In the genomic region with DNA sequence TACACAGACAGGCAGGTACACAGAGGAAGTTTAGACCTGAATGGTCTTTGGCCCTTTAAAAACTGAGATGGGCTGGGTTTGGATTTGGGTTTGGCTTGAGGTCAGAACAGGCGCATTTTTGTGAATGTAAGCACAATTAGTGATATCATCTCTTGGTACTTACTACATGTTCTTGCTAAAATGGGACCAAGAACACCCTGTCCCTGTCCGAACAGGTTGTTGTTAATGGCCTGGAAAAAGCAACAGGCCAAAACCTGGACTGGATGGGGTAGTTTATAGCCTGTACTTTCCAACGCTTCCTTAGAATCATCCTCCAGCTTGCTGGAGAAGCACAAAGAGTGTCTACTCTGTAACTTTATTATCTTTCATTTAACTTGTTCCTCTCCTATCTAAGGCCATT, we compare ENCODE assay signal across 13 mouse cellular contexts.
"Had no signal": no experiment of that assay in that cellular context is flagged by ENCODE, and none has a peak within 500 bp of the region (broad histone marks: within the 10 kb centered on the region; RNA-seq: fewer than 3 reads in every experiment).

No protein-coding gene starts in this region.

- H3K27me3 ChIP-seq: neural tube, embryonic 13.5 days; stomach, embryonic 15.5 days had no signal

- H3K36me3 ChIP-seq: limb, embryonic 15.5 days; liver, embryonic 12.5 days; midbrain, embryonic 10.5 days; neural tube, embryonic 13.5 days; stomach, embryonic 15.5 days had no signal

- H3K4me3 ChIP-seq: left cerebral cortex, adult 2 months; limb, embryonic 15.5 days; liver, embryonic 12.5 days; midbrain, embryonic 10.5 days; neural tube, embryonic 13.5 days; stomach, embryonic 15.5 days had no signal

- H3K4me1 ChIP-seq: liver, embryonic 12.5 days; midbrain, embryonic 10.5 days; stomach, embryonic 15.5 days had no signal

- DNase-seq: kidney, postnatal 25 days; lung, embryonic 14.5 days; lung, postnatal 4 days; midbrain, embryonic 14.5 days; retina, postnatal 1 day; right cerebral cortex, postnatal 4 days had no signal

- H3K9me3 ChIP-seq: limb, embryonic 15.5 days; liver, embryonic 12.5 days; midbrain, embryonic 10.5 days; neural tube, embryonic 13.5 days; stomach, embryonic 15.5 days had no signal

- H3K4me2 ChIP-seq: limb, embryonic 15.5 days; liver, embryonic 12.5 days; lung, embryonic 14.5 days; neural tube, embryonic 13.5 days; stomach, embryonic 15.5 days had no signal

- ATAC-seq: intestine, embryonic 16.5 days; liver, embryonic 12.5 days had no signal

- H3K9ac ChIP-seq: limb, embryonic 15.5 days; liver, embryonic 12.5 days; lung, embryonic 14.5 days; neural tube, embryonic 13.5 days; stomach, embryonic 15.5 days had no signal

- H3K27ac ChIP-seq: left cerebral cortex, adult 2 months; limb, embryonic 15.5 days; liver, embryonic 12.5 days; midbrain, embryonic 10.5 days; neural tube, embryonic 13.5 days; stomach, embryonic 15.5 days had no signal
